8 mouse cellular contexts compared by ENCODE assay signal in the genomic region with DNA sequence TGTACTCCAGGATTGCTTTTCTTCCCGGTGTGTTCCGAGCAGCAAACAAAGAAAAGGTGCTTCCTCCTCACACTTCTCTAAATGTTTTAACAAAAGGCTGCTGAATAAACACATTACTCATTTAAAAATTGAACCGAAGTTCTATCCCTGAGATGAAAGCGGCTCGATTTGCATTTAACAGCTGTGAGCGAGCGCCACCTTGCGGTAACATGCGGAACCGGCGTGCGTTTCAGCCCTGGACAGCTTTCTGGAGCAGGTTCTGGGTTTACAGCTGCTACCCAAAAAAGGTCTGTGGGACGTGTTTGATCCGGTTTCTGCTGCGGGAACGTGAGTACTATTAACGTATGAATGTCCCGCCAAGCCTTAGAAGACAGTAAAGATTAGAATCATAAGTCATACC. TPM values are rescaled to one million over a fixed set of nuclear protein-coding genes. Genes with fewer than 3 reads are reported as not detected.
DNase-seq lines count a peak whose midpoint lies in the region; ATAC-seq and TF ChIP-seq lines count a peak whose summit lies in the region.

No protein-coding gene starts in this region.

- H3K9ac ChIP-seq in heart, embryonic 15.5 days = no peak overlapping the region
- no peak overlapping the region for H3K9ac ChIP-seq in liver, embryonic 11.5 days (ENCODE audit: low read depth, low read length)
- no peak overlapping the region for H3K9ac ChIP-seq in neural tube, embryonic 11.5 days (ENCODE audit: low read length)

- peak overlapping the region; percentile 96 for H3K4me2 ChIP-seq in heart, embryonic 15.5 days
- peak overlapping the region; percentile 44; the same call in 1 of the 2 replicates for H3K4me2 ChIP-seq in liver, embryonic 11.5 days
- peak overlapping the region; percentile 87 for H3K4me2 ChIP-seq in neural tube, embryonic 11.5 days (ENCODE audit: low read depth)

- no peaks in the 10 kb centered on the region for H3K4me1 ChIP-seq in bone marrow, adult 2 months (ENCODE audit: control insufficient read depth, insufficient read depth, low read length)
- H3K4me1 ChIP-seq in embryonic fibroblast, embryonic 13.5 days (ENCODE audit: control insufficient read depth, insufficient read depth, low read length) = no peaks in the 10 kb centered on the region; the same call in 1 of the 2 replicates
- H3K4me1 ChIP-seq in heart, embryonic 15.5 days (replicated peaks) = peaks cover 25% of the 10 kb centered on the region
- no peaks in the 10 kb centered on the region for H3K4me1 ChIP-seq in liver, embryonic 11.5 days (replicated peaks; ENCODE audit: control insufficient read depth, insufficient read depth, low read length)
- peaks cover 11% of the 10 kb centered on the region for H3K4me1 ChIP-seq in neural tube, embryonic 11.5 days (ENCODE audit: control insufficient read depth, insufficient read depth, low read length)

- no peak for ATAC-seq in heart, embryonic 15.5 days (replicated peaks; ENCODE audit: insufficient number of reproducible peaks, insufficient read depth, low FRiP score, low read depth)
- no peak for ATAC-seq in liver, embryonic 11.5 days (replicated peaks; ENCODE audit: low FRiP score)
- ATAC-seq in neural tube, embryonic 11.5 days (ENCODE audit: insufficient read depth, low FRiP score, low TSS enrichment) = no peak

- TF ChIP-seq POLR2A in bone marrow, adult 2 months (IDR thresholded peaks at IDR 0.05; ENCODE audit: borderline replicate concordance, control insufficient read depth, low read depth, low read length) = no peak
- TF ChIP-seq POLR2A in embryonic fibroblast, embryonic 13.5 days (IDR thresholded peaks at IDR 0.05; ENCODE audit: low read depth, low read length) = no peak

- no peak overlapping the region for H3K4me3 ChIP-seq in bone marrow, adult 2 months (replicated peaks; ENCODE audit: control insufficient read depth, low read depth, low read length)
- no peak overlapping the region for H3K4me3 ChIP-seq in embryonic fibroblast, embryonic 13.5 days (ENCODE audit: insufficient read depth, low read length)
- H3K4me3 ChIP-seq in heart, embryonic 15.5 days = peak overlapping the region; percentile 56
- no peak overlapping the region for H3K4me3 ChIP-seq in liver, embryonic 11.5 days (ENCODE audit: low read depth, low read length)
- H3K4me3 ChIP-seq in neural tube, embryonic 11.5 days (ENCODE audit: low read depth, low read length) = no peak overlapping the region

- 1% methylated on average over 18 of the region's 18 CpGs for WGBS in bone marrow, adult 2 months
- under 1% methylated on average over 18 of the region's 18 CpGs for WGBS in heart, embryonic 15.5 days
- whole genome bisulfite sequencing in liver, embryonic 11.5 days = under 1% methylated on average over 18 of the region's 18 CpGs
- WGBS in neural tube, embryonic 11.5 days = under 1% methylated on average over 18 of the region's 18 CpGs

- peak; percentile 73 for DNase-seq in 3T3-L1 (ENCODE audit: low read depth, low spot score)
- peak; percentile 79 for DNase-seq in kidney, postnatal 14 days
- DNase-seq in liver, embryonic 11.5 days (ENCODE audit: low spot score) = peak; percentile 71
- DNase-seq in neural tube, embryonic 11.5 days (ENCODE audit: low spot score) = peak; percentile 88
- DNase-seq in thymus, postnatal 0 days (ENCODE audit: low spot score) = peak; percentile 56

- H3K27me3 ChIP-seq in heart, embryonic 15.5 days = peaks cover 74% of the 10 kb centered on the region
- peaks cover 52% of the 10 kb centered on the region for H3K27me3 ChIP-seq in liver, embryonic 11.5 days (replicated peaks; ENCODE audit: control insufficient read depth, insufficient read depth, low read length)
- H3K27me3 ChIP-seq in neural tube, embryonic 11.5 days (ENCODE audit: control insufficient read depth, insufficient read depth, low read length) = peaks cover 28% of the 10 kb centered on the region

- no peak overlapping the region for H3K27ac ChIP-seq in bone marrow, adult 2 months (ENCODE audit: control insufficient read depth, insufficient read depth, low read depth, low read length, poor library complexity)
- no peak overlapping the region for H3K27ac ChIP-seq in embryonic fibroblast, embryonic 13.5 days (ENCODE audit: insufficient read depth, low read length)
- no peak overlapping the region for H3K27ac ChIP-seq in heart, embryonic 15.5 days
- H3K27ac ChIP-seq in liver, embryonic 11.5 days (ENCODE audit: low read depth, low read length) = no peak overlapping the region
- no peak overlapping the region for H3K27ac ChIP-seq in neural tube, embryonic 11.5 days (ENCODE audit: low read depth, low read length)

- no peaks in the 10 kb centered on the region for H3K36me3 ChIP-seq in heart, embryonic 15.5 days
- no peaks in the 10 kb centered on the region for H3K36me3 ChIP-seq in liver, embryonic 11.5 days (ENCODE audit: control insufficient read depth, insufficient read depth, low read length)
- H3K36me3 ChIP-seq in neural tube, embryonic 11.5 days (ENCODE audit: control insufficient read depth, insufficient read depth, low read length) = no peaks in the 10 kb centered on the region

- H3K9me3 ChIP-seq in heart, embryonic 15.5 days (replicated peaks) = no peaks in the 10 kb centered on the region
- H3K9me3 ChIP-seq in liver, embryonic 11.5 days (ENCODE audit: control insufficient read depth, low read length) = no peaks in the 10 kb centered on the region
- H3K9me3 ChIP-seq in neural tube, embryonic 11.5 days (ENCODE audit: control insufficient read depth, low read length) = no peaks in the 10 kb centered on the region

- TF ChIP-seq CTCF in bone marrow, adult 2 months (IDR thresholded peaks at IDR 0.05; ENCODE audit: control insufficient read depth, insufficient read depth, low read length) = peak; percentile 76
- TF ChIP-seq CTCF in embryonic fibroblast, embryonic 13.5 days (IDR thresholded peaks at IDR 0.05; ENCODE audit: borderline replicate concordance, insufficient read depth, low read length) = peak; percentile 91

RNA-seq across cellular contexts. Expression of gene Ptprt, which starts 1.9 kb away (rescaled TPM):
- not detected in 2 replicates for polyA plus RNA-seq in bone marrow, adult 2 months (2011; ENCODE audit: insufficient read depth, insufficient read length, low replicate concordance, missing spikeins)
- polyA plus RNA-seq in embryonic fibroblast, embryonic 13.5 days (2011; ENCODE audit: insufficient read length, low read depth, missing spikeins) = 0.44 TPM in 1 of 2 replicates, not detected in the other
- 0.13 and 0.52 TPM in 2 replicates for polyA plus RNA-seq in heart, embryonic 15.5 days (2015; fragmentation: Nextera tagmentation; extraction: Ambion mirVana)
- polyA plus RNA-seq in liver, embryonic 11.5 days (2014; fragmentation: Nextera tagmentation; extraction: Ambion mirVana) = 0.34 and 0.38 TPM in 2 replicates
- 1.6 TPM in 2 replicates for polyA plus RNA-seq in neural tube, embryonic 11.5 days (2014; fragmentation: Nextera tagmentation; extraction: Ambion mirVana)
- 1.5 and 1.7 TPM in 2 replicates for polyA plus RNA-seq in thymus, postnatal 0 days (2015; fragmentation: Nextera tagmentation; extraction: Ambion mirVana)

Comparison
In these comparisons a context has a peak if more than half of its experiments do, and no peak if none do; other contexts are left out.
1. H3K4me2 ChIP-seq: peak in every context shown above with its lines; median percentile 96 in heart, embryonic 15.5 days; 87 in neural tube, embryonic 11.5 days; 44 in liver, embryonic 11.5 days.